Mouse (Mus musculus): ENCODE results near the gene Eid2.
A peak's percentile ranks its signal among the peaks of the same experiment; 100 is the strongest.
"Not testable (repeated sequence)": the region's sequence is repeated elsewhere in the genome, so short reads cannot be mapped to it uniquely, and the experiment has no call there.

Eid2 gene

DNA sequence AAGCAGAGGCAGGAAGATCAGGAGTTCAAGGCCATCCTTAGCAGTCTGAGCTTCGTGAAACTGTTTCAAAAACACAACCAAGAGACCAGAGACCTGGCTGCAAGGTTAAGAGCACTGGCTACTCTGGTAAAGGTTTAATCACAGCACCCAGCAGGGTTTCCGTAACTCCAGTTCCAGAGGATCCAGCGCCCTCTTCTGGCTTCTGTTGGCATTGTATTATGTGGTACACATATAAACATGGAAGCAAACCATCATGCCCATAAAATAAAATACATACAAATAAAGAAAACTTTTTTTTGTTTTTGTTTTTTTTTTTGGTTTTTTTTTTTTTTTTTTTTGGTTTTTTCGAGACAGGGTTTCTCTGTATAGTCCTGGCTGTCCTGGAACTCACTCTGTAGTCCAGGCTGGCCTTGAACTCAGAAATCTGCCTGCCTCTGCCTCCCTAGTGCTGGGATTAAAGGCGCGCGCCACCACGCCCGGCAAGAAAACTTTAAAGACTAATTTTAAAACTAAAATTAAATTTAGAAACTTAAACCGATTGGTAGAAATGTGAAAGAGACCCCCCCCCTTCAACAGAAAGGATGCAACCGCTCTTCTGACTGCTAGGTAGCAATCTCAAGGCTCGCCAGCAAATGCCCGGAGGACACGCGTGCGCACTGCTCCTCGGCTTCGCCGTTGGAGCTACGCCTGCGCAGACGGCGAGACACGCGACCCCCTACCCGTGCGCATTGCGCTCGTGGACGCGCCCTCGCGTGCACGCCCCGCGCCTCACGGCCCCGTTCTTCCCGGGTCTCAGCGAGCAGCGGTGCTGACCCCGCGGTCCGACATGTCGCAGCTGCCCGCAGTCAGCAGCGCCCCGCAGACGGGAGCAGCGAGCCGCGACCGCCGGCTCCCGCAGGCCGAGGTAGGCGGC, at the start of gene Eid2:
Eid2 (plus strand) TSS at position 753 of the 913 bp plus-strand sequence.
- DNase-seq (ENCODE audit: low spot score) = peak; percentile 68

DNA sequence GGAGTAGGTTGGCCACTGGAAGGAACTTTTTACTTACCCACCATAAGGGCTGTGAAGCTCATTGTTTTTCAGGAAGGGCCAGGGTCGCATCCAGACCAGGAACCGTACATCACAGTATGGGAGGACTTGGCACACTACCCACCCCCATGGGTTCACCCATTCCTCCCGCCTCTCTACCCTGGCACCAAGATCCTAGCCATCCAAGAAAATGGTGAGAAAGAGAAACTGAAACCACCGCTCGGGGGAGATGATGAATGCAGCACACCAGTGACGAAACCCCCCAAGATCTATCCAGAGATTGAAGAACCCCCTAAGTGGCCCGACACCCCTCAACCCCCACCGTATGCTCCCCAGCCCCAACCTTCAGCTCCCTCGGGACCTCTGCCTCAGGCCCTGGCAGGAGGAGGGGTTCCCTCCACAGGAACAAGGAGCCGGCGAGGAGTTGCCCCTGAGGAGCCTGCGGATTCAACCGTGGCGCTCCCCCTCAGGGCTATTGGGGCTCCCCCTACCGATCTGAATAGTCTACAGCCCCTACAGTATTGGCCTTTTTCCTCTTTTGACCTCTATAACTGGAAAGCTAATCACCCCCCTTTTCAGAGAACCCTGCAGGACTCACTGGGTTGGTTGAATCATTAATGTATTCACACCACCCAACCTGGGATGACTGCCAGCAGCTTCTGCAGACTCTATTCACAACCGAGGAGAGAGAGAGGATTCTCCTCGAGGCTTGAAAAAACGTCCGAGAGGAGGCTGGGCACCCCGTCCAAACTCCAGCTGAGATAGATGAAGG, 48.5 kb upstream of the Eid2 start:
- DNase-seq (ENCODE audit: low spot score) = not testable (repeated sequence)

DNA sequence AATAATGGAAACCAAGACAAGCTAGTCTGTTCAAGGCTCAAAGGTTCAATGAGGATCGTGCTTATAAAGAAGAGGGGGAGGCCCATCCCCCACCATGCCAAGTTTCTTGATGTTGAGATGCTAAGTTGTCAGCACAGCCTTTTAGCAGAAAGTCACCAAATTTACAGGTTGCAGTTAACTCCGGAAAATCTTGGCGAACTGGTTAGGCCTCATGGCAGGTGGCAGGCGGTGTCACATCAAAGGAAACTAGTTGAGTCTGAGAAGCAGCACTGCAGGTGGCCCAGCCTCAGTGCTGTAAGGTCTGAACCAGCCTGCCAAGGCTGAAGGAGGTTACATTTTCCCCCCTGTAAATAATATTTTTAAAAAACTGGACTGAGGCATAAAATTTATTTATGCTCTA, 40.8 kb upstream of the Eid2 start:
- DNase-seq (ENCODE audit: low spot score) = not testable (repeated sequence)

DNA sequence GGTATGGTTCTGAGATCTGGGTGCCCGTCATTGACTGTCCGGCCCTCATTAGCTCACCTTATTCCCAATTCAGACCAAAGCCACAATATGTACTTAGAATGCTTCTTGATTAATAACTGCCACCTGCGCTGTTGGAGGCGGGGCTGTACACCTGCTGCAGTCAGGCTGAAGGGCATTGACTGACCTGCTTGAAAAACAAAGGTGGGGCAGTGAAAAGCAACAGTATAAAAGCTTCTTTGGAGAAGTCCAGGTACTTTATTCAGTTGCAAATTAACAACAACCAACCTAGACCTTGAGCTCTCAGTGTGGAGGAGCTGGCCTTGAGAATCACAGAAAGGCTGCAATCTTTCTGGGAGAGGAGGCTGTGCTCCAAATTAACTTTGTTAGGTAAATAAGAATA, 40.3 kb upstream of the Eid2 start:
- DNase-seq (ENCODE audit: low spot score) = not testable (repeated sequence)

DNA sequence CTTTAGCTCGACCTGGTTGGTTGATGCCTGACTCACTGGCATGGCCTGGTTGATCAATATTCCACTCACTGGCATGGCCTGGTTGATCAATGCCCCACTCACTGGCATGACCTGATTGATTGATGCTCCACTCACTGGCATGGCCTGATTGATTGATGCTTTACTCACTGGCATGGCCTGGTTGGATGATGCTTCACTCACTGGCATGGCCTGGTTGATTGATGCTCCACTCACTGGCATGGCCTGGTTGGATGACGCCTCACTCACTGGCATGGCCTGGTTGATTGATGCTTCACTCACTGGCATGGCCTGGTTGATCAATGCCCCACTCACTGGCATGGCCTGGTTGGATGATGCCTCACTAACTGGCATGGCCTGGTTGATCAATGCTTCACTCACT, 23.7 kb upstream of the Eid2 start:
- DNase-seq (ENCODE audit: low spot score) = not testable (repeated sequence)

DNA sequence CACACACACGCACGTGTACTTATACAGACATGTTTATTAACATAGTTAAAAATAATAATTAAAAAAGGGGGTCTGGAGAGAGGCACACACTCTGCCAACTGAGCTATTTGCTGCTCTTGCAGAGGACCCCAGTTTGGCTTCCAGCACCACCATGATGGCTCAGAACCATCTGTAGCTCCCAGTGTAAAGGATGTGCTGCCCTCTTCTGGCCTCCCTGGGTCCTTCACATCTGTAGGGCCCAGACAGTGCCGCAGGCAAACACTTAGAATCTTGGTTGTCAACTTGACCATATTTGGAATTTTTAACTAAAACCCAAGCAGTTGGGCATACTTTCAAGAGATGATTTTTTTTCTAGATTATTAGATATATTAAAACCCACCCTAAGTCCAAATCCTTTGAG, 18.7 kb upstream of the Eid2 start:
- no peak for DNase-seq (ENCODE audit: low spot score)

DNA sequence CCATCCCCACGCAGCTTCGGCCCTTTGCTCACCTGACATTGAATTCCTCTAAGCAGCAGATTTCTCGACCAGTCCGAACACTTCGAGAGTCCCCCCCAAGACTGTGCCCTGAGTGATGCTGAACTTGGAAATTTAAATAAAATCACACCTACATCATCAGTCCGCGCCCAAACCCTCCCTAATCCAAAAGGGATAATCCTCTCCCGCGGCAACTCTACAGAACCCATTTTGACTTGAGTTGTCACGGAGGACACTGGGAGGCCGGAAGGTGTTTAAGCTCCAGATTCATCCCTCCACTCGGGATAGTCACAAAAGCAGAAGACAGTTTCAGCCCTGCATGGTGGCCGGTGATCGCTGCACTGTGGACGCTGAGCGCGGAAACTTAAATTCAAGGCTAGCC, 15.7 kb upstream of the Eid2 start:
- DNase-seq (ENCODE audit: low spot score) = no peak

DNA sequence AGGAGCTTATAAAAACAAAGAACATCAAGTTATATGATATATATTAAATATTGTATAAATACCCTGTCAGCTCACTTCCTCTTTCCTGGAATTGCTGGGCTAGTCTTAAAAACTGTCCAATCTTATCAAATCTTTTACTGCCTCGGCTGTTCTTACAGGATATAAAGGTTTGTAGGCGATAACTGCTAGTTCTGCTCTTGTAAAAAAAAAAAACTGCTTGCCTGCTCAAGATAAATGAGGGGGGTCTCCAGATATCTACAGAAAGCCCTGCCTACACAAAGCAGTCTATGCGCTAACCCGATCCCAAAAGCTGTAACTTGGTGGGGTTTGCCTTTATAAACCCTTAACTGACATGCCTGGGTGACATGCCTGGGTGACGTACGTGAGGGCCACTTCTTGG, 13.1 kb upstream of the Eid2 start:
- no peak for DNase-seq (ENCODE audit: low spot score)

DNA sequence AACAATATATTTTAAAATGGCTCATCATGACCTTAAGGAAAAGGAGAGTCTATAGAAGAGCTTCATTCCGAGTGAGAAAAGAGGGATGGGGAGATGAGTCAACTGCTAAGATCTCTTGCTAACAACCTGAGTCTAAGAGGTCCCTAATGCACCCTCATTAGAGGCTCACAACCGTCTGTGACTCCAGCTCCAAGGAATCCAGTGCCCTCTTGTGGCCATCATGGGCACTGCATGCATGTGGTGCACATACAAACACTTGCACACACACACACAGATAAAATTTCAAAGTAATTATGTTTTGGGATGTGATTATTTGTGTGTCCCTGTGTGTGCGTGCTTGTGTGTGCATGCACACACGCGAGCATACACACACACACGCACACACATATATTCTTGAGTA, 12.2 kb upstream of the Eid2 start:
- no peak for DNase-seq (ENCODE audit: low spot score)

DNA sequence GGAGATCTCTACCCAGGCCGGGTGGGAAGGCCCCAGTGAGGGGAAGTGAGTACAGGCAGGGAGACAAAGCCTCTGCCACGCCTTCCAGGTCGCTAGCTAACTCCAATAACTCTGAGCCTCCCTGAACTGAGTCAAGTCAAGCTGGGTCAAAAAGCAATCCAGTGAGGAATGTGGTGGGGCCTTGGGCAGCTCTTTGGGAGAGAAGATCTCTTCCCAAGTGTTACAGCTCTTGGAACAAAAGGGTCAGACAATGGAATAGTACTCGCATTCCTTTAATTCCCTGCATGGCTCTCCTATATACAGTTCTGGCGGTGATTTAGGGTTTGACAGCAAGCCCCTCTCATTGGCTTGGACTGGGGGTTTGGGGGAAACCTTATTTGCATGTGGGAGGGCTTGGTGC, 4.8 kb upstream of the Eid2 start:
- DNase-seq (ENCODE audit: low spot score) = no peak

DNA sequence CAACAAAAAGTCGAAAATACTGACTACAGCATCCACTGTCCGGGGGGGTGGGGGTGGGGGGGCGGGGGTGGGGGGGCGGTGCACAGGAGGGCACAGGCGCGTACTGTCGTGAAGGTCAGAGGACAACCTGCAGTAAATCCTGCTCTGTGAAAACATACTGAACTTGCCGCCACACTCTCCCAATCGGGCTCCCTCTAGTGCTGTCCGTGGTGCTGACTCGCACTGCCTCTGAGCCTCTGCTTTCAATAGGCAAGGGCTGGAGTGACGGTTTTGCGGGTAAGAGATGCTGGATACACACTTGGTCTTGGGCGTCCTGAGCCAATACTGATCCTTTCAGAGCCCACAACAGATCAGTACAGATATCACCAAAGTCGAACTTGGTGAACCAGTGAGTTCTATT, 3.9 kb upstream of the Eid2 start:
- peak; percentile 27 for DNase-seq (ENCODE audit: low spot score)

DNA sequence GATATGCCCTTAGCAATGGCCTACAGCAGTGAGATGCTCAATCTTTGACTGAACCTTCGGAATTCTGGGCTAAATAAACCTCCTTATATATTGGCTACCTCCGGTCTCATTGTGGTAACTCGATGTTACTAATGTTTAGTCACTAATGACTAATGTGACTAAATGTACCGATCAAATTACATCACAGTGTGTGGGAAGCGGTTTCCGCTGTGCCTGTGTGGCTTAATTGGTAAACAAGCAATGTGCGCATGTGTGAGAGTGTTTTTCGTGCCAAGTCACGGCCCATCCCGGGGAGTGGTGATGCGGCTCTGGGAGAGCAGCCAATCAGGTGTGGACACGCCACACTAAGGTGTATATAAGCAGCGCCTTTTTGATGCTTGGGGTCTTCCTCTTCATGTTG, 2.3 kb upstream of the Eid2 start:
- DNase-seq (ENCODE audit: low spot score) = no peak

DNA sequence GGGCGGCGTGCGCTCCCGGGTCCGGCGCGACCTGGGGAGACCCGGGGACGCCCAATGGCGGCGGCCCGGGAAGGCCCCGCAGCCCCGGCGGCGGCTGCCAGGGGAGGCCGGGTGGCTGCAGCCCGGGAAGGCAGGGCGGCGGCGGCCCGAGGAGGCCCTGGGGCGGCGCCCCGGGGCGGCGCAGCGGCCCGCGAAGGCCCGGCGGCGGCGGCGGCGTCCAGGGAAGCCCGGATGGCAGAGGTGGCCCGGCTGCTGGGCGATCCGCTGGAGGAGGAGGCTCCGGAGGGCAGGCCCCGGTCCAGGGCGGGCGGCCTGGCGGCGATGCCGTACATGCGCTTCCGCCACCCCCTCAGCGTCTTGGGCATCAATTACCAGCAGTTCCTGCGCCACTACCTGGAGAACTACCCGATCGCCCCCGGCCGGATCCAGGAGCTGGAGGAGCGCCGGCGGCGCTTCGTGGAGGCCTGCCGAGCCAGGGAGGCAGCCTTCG, 406 bp downstream of the Eid2 start:
- DNase-seq (ENCODE audit: low spot score) = peak; percentile 32

DNA sequence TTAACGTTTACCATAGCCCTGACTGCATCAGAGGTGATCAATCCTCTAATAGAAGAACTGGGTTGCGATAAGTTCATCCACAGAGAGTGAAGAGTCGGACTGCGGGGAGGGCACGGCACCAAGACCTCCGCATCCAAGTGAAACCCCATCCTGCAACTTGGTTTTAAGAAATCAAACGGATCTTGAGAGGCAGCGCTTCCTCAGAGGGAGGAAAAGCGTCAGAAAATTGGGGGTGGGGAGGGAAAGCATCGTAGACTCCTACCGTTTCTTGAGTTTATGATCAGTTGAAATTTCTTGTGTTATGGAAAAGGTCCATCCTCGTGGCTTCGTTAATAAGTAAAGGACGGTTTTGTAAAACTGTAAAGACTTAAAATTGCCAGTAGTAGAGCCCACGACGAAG, 895 bp downstream of the Eid2 start:
- no peak for DNase-seq (ENCODE audit: low spot score)

DNA sequence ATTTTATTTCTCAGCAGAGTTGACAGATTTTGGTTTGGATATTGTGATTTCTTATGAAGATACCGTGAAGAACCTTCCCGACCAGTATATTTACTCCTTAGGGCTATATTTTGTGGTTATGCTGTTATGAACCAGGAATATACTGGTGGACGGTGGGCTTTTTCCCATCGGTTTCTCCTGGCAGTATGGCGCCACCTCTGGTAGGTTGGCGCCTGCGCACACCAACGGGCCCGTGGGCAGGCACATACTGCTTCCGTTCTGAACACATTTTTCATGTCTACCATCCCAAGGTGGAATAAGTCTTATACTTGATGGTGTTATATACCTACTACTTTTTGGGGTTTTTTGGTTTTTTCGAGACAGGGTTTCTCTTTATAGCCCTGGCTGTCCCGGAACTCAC, 1.7 kb downstream of the Eid2 start:
- no peak for DNase-seq (ENCODE audit: low spot score)

DNA sequence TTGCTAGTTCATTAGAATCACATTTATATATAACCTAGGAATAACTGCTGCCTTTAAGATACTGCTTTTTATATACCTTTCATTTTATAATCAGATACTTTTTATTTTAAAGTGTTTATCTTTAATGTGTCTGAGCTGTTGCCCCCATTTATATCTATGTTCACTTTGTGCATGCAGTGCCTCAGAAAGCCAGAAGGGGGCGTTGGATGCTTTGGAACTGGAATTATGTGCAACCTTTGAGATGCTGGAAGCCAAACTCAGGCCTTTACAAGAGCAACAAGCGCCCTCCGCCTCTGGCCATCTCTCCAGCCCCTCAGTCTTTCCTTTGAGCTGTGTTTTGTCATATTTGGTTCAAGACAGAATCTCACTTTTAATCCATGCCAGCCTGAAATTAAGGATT, 4.1 kb downstream of the Eid2 start:
- no peak for DNase-seq (ENCODE audit: low spot score)

DNA sequence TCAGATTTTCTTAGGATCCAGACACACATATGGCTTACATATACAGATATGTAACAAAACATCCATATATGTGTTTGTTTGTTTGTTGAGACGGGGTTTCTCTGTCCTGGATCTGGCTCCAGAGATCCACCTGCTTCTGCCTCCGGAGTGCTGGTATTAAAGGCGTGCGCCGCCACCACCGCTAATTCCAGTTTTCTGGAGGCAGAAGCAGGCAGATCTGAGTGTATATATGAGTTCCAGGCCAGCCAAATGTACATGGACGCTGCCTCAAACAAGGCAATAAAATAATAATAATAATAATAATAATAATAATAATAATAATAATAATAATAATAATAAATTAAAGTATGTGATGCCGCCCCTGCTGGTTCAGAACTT, 9.5 kb downstream of the Eid2 start:
- DNase-seq (ENCODE audit: low spot score) = no peak

DNA sequence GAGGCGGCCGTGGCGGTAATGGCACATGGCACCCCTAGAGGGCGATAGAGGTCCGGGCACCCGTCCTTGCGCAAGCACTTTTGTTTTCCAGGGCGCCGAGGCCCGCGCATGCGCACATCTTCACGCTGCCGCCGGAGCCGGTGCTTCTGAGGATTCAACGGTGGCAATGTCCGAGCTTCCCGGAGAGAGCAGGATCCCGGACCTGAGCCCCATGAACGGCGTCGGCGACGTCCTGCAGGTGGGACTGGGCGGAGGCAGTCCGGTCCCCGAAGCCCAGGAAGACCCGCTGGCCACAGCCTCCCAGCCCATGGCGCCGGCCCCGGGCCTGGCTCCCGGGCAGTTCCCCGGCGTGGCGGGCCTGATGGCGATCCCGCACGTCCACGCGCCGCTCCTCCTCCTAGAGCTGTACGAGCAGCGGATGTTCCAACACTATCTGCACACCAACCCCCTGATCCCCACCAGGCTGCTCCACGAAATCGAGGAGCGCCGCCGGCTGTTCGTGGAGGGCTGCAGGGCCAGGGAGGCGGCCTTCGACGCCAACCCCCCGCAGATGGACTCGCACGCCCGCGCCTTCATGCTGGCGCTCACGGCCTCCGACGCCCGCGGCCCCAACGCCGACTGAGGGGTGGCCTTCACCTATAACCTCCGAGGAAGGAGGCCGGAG, 10.1 kb downstream of the Eid2 start, which contains the start of gene Eid2b:
Eid2b (plus strand) TSS at position 125 of the 664 bp plus-strand sequence.
- peak; percentile 94 for DNase-seq (ENCODE audit: low spot score)

DNA sequence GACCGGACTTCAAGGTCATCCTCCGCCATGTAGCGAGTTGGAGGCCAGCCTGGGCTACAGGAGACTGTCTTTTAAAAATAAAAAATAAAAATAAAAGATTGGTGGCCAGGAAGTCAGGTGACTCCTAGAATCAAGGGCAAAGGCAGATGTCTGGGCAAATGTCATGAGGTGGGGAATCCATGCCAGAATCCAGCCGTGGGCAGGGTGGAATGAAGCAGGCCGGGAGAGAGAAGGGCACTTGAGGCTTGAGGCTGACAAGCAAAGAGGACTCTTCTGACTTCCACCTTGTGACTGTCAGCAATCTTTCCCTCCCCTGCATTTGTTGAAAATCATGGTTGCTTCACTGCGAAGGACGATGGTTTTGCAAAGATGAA, 10.6 kb downstream of the Eid2 start:
- DNase-seq (ENCODE audit: low spot score) = no peak

DNA sequence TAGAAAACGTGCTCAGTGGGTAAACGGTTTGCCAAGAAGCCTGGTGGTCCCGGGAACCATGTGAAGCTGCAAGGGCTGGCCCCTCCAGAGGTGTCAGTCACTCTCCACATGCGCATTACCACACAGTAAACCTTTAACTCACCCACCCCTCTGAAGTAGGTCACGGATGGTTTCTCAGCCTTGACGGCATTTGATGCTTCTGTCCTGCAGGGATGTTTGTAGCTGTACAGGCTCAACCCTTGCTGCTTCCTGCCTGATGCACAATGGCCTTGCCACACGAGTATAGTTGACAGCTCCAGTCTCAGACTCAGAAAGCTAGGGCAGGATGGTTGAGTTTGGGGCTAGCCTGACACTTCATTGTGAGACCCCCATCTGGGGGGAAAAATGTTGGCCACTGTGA, 12.9 kb downstream of the Eid2 start:
- no peak for DNase-seq (ENCODE audit: low spot score)

DNA sequence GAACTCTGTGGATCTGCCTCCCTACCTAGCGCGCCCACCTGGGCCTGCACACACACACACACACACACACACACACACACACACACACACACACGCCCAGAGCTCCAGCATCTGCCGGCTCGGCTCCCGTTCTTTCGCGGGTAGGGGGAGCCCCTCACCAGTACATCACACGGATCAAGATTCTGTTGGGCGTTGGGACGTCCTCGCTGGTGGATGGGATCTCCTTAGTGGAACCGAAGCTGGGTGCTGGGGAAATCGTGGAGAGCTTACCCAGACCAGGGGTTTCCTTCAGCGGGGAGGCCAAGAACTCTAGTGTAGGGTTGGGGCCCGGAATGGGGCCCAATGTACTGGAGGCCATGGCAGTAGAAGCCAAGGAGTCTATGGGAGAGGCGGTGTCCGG, 22.5 kb downstream of the Eid2 start:
- DNase-seq (ENCODE audit: low spot score) = no peak

All from T-cell, adult 2 months (primary cell).